17 mouse cellular contexts compared by ENCODE assay signal in the genomic region with DNA sequence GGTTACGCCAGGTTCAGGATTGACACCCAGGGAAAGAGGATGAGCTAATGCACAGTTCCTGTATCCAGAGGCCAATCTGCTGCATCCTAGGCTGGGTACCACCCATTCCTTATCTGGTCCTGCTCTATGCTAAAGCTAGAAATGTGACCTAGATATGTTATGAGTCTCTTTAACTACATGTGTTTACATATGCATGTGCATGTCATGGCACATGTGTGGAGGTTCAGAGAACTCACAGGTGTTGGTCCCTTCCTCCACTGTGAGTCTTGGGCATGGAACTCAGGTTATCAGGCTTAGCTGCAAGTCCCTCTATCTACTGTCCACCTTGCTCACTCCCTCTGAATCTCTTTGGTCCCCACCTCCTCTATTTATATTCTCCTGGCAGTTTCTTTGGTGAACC. TPM values are rescaled to one million over a fixed set of nuclear protein-coding genes. Genes with fewer than 3 reads are reported as not detected.
"Had no signal": no experiment of that assay in that cellular context is flagged by ENCODE, and none has a peak within 500 bp of the region (broad histone marks: within the 10 kb centered on the region; RNA-seq: fewer than 3 reads in every experiment).

No protein-coding gene starts in this region.

- H3K27ac ChIP-seq: neural tube, embryonic 13.5 days; neural tube, embryonic 15.5 days; stomach, embryonic 15.5 days had no signal

- H3K27me3 ChIP-seq: neural tube, embryonic 13.5 days; neural tube, embryonic 15.5 days; stomach, embryonic 15.5 days had no signal

- H3K9ac ChIP-seq: neural tube, embryonic 13.5 days; neural tube, embryonic 15.5 days; stomach, embryonic 15.5 days had no signal

- H3K36me3 ChIP-seq: neural tube, embryonic 13.5 days; neural tube, embryonic 15.5 days; stomach, embryonic 15.5 days had no signal

- H3K4me1 ChIP-seq: neural tube, embryonic 13.5 days; neural tube, embryonic 15.5 days; stomach, embryonic 15.5 days had no signal

- DNase-seq: retina, postnatal 1 day; right cerebral cortex, adult 18-20 months; right cerebral cortex, postnatal 14 days; right cerebral cortex, postnatal 25 days; right cerebral cortex, postnatal 4 days; spleen, adult 18-20 months; thymus, adult 18-20 months; thymus, adult 2 months; thymus, postnatal 14 days; thymus, postnatal 25 days; thymus, postnatal 36 days; thymus, postnatal 4 days had no signal

- H3K9me3 ChIP-seq: neural tube, embryonic 13.5 days; neural tube, embryonic 15.5 days; stomach, embryonic 15.5 days had no signal

- H3K4me2 ChIP-seq: neural tube, embryonic 13.5 days; neural tube, embryonic 15.5 days; stomach, embryonic 15.5 days had no signal

- H3K4me3 ChIP-seq: neural tube, embryonic 13.5 days; neural tube, embryonic 15.5 days; stomach, embryonic 15.5 days had no signal

RNA-seq across cellular contexts. Expression of a gene that starts 41.8 kb away (rescaled TPM):
- total RNA-seq: neutrophil, adult 5-6 weeks had no signal
- polyA plus RNA-seq: small intestine, adult 2 months had no signal
